Mouse (Mus musculus) liver, embryonic 11.5 days (tissue): ENCODE results near the gene Cox19. TPM values are rescaled to one million over a fixed set of nuclear protein-coding genes. Genes with fewer than 3 reads are reported as not detected.
A peak's percentile ranks its signal among the peaks of the same experiment; 100 is the strongest.

Source experiments
- ATAC-seq: fragments of 200-750 bp; cut with Nextera tagmentation; replicated peaks from 2 replicates; pipeline ENCODE4 v1.8.0; 2017; ENCODE audit warnings: moderate number of reproducible peaks, mild to moderate bottlenecking, moderate TSS enrichment, moderate library complexity; ENCODE audit not compliant: low FRiP score
- DNase-seq: peaks from one replicate; pipeline ENCODE4 v3.0.0-alpha.2; 2017; ENCODE audit warnings: low spot score
- H3K27ac ChIP-seq: fragments of 300-500 bp; sonication (generic); 2 replicates; pipeline ENCODE4 v1.5.1; 2014; ENCODE audit warnings: mild to moderate bottlenecking, low read depth, low read length, control low read depth
- H3K27me3 ChIP-seq: fragments of 300-500 bp; sonication (generic); replicated peaks from 2 replicates; pipeline ENCODE4 v1.6.1; 2014; ENCODE audit warnings: low read length, mixed read lengths; ENCODE audit not compliant: control insufficient read depth, insufficient read depth
- H3K36me3 ChIP-seq: fragments of 300-500 bp; sonication (generic); 2 replicates; pipeline ENCODE4 v1.6.1; 2014; ENCODE audit warnings: mild to moderate bottlenecking, low read length, moderate library complexity, mixed read lengths; ENCODE audit not compliant: control insufficient read depth, insufficient read depth
- H3K4me1 ChIP-seq: fragments of 300-500 bp; sonication (generic); replicated peaks from 2 replicates; pipeline ENCODE4 v1.6.1; 2014; ENCODE audit warnings: low read length, mixed read lengths; ENCODE audit not compliant: control insufficient read depth, insufficient read depth
- H3K4me2 ChIP-seq: fragments of 300-500 bp; sonication (generic); 2 replicates; pipeline ENCODE4 v1.6.1; 2014; ENCODE audit warnings: mild to moderate bottlenecking, control low read depth, moderate library complexity
- H3K4me3 ChIP-seq: fragments of 300-500 bp; sonication (generic); 2 replicates; pipeline ENCODE4 v1.5.1; 2014; ENCODE audit warnings: low read depth, low read length, control low read depth
- H3K9ac ChIP-seq: fragments of 300-500 bp; sonication (generic); 2 replicates; pipeline ENCODE4 v1.6.1; 2014; ENCODE audit warnings: low read depth, low read length, control low read depth
- H3K9me3 ChIP-seq: fragments of 300-500 bp; sonication (generic); 2 replicates; pipeline ENCODE4 v1.6.1; 2016; ENCODE audit warnings: low read length, inconsistent platforms, mixed read lengths; ENCODE audit not compliant: control insufficient read depth
- WGBS: fragments of 180-500 bp; shearing (Covaris S2); extraction: QIAGEN DNeasy Blood & Tissue Kit; methylation state at CpG from one replicate; pipeline ENCODE4 v1.1.7; 2014; 5-methylcytosine and 5-hydroxymethylcytosine counted together
- polyA plus RNA-seq: library from polyadenylated mRNA; unstranded; fragments of >200 nt; fragmentation: Nextera tagmentation; extraction: Ambion mirVana; gene quantifications from 2 replicates; pipeline ENCODE4 v1.2.1, GENCODE M21; 2014

Gene Cox19
- polyA plus RNA-seq, 1 experiment from 2014 or later: 98.1 TPM

GRCm38 (mm10) chr5:139324691-139325394, 26.4 kb downstream of the Cox19 start:
- Histone ChIP-seq H3K36me3 (no peaks in the 10 kb centered on the region), H3K4me3 (peak overlapping the region; percentile 86), H3K4me2 (peak overlapping the region; percentile 99), H3K9me3 (no peaks in the 10 kb centered on the region), H3K27me3 (peaks cover 25% of the 10 kb centered on the region), H3K9ac (peak overlapping the region; percentile 79), H3K4me1 (peaks cover 16% of the 10 kb centered on the region), H3K27ac (peak overlapping the region; percentile 66; the same call in 1 of the 2 replicates)
- DNase-seq: peak; percentile 56
- peak; percentile 25 for ATAC-seq
- WGBS: 2% methylated on average over 61 of the region's 62 CpGs

DNA sequence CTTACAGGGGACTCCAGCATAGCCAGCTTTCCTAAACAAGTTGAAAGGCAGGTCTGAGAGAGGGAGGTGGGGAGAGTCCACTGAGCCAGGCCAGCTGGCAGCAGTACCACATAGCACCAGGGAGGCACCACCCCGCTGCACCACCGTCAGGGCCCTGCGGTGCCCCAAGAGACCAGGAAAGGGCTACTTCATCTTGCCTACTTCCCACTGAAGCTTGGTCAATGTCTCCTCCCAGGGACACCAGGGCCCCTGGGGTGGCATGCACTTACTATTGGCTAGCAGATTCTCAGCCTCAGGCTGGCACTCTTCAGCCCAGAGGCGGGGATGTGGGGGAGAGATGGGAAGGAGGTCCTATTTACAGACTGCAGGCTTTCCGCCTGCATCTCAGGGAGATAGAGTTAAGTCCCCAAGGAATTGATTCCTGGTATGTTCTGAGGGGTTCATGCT, 27.1 kb downstream of the Cox19 start:
- peak overlapping the region; percentile 99 for H3K4me2 ChIP-seq

GRCm38 (mm10) chr5:139323260-139323924, 27.8 kb downstream of the Cox19 start:
- DNase-seq (no peak), ATAC-seq (no peak)
- WGBS: 79% methylated on average over 9 of the region's 9 CpGs
- no peak overlapping the region; the same call in 1 of the 2 replicates for H3K27ac ChIP-seq
- H3K4me1 ChIP-seq: peaks cover 16% of the 10 kb centered on the region
- H3K9me3 ChIP-seq: no peaks in the 10 kb centered on the region
- no peak overlapping the region for H3K4me3 ChIP-seq
- H3K9ac ChIP-seq: no peak overlapping the region
- peak overlapping the region; percentile 99 for H3K4me2 ChIP-seq
- H3K36me3 ChIP-seq: no peaks in the 10 kb centered on the region
- peaks cover 25% of the 10 kb centered on the region for H3K27me3 ChIP-seq

More for the DNA sequence above, 27.1 kb downstream of the Cox19 start:
- H3K9me3 ChIP-seq: no peaks in the 10 kb centered on the region
- peaks cover 25% of the 10 kb centered on the region for H3K27me3 ChIP-seq
- ATAC-seq (no peak), DNase-seq (no peak)
- H3K36me3 ChIP-seq: no peaks in the 10 kb centered on the region
- H3K27ac ChIP-seq: no peak overlapping the region
- peak overlapping the region; percentile 86 for H3K4me3 ChIP-seq
- no peak overlapping the region for H3K9ac ChIP-seq
- H3K4me1 ChIP-seq: peaks cover 16% of the 10 kb centered on the region
- 69% methylated on average over 5 of the region's 5 CpGs for WGBS

DNA sequence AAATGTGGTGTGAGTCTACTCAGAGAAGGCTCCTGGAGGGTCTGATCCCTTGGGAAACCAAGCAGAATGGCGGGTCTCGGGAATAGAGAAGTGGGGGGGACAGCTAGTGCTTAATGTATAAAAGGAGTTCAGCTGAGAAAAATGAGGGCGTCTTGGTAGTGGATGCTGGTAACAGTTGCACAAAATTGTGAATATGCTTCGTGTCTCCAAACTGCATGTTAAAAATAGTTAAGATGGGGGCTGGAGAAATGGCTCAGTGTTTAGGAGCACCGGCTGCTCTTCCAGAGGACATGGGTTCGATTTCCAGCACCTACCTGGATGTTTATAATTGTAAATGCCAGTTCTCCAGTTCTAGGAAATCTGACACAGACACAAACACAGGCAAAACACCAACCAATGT, 29.9 kb downstream of the Cox19 start:
- H3K4me2 ChIP-seq: no peak overlapping the region
- H3K4me1 ChIP-seq: peaks cover 19% of the 10 kb centered on the region
- no peaks in the 10 kb centered on the region for H3K9me3 ChIP-seq
- no peak overlapping the region for H3K4me3 ChIP-seq
- H3K9ac ChIP-seq: no peak overlapping the region
- ATAC-seq (no peak), DNase-seq (no peak)
- no peak overlapping the region for H3K27ac ChIP-seq
- no peaks in the 10 kb centered on the region for H3K36me3 ChIP-seq
- peaks cover 23% of the 10 kb centered on the region for H3K27me3 ChIP-seq
- 82% methylated on average over 6 of the region's 6 CpGs for WGBS

DNA sequence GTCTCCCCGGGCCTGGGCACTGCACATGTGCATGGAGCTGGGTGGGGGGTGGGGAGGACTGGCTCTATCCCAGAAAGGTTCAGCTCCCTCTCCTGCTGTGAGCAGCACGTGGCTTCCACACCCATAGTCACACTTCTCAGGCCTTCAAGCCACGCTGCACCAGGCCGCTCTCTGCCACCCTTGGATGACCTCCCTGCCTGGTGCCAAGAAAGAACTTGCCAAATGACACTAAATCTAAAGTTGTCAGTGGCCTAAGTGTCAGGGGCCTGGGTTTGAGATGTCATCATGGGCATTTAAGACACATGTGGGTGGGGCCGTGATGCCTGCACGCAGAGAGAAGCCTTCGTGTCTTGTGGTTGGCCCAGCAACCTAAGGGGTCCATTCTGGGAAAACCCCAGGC, 30.8 kb downstream of the Cox19 start:
- no peak overlapping the region for H3K9ac ChIP-seq
- no peaks in the 10 kb centered on the region for H3K36me3 ChIP-seq
- no peak overlapping the region for H3K4me2 ChIP-seq
- H3K27ac ChIP-seq: no peak overlapping the region
- WGBS: 82% methylated on average over 7 of the region's 7 CpGs
- H3K9me3 ChIP-seq: no peaks in the 10 kb centered on the region
- H3K27me3 ChIP-seq: peaks cover 19% of the 10 kb centered on the region
- H3K4me3 ChIP-seq: no peak overlapping the region
- DNase-seq (no peak), ATAC-seq (no peak)
- H3K4me1 ChIP-seq: peaks cover 19% of the 10 kb centered on the region

DNA sequence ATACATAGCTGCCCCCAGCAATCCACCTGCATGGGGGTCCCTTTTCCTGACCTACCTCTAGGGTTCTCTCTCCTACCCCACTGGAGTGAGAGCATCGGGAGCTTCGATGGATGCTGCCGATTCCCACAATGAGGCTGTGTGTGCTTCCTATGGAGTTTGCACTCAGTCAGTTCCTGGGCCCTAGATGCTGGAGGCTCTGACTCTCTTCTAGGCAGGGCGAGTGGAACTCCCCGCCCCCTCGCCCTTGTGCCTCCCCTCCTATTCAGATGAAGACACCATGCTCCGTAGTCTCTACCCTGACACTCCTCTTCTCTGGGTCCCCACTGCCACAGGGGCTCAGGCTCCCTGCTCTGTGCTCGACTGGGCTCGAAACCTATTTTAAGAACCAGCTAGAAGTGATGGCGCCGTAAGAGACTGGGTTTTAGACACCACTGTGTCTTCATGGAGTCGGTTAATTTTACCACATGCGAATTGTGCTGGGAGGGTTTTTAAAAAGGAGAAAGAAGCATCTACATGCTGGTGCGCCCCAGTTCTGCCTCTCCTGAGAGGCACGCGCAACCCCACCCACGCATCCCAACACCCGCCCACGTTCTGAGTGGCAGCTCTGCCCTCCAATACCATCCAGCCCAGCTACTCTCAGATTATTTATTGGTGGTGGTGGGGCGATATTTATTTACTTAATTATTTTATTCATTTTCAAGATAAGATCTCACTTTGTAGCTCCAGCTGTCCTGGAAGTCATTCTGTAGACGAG, 33.3 kb downstream of the Cox19 start:
- Histone ChIP-seq H3K27ac (peak overlapping the region; percentile 49), H3K4me2 (no peak overlapping the region), H3K27me3 (no peaks in the 10 kb centered on the region), H3K4me1 (peaks cover 3% of the 10 kb centered on the region; the same call in 1 of the 2 replicates), H3K9me3 (no peaks in the 10 kb centered on the region), H3K36me3 (no peaks in the 10 kb centered on the region), H3K4me3 (no peak overlapping the region), H3K9ac (no peak overlapping the region)
- no peak for DNase-seq
- ATAC-seq: no peak
- WGBS: 74% methylated on average over 21 of the region's 21 CpGs

- Histone ChIP-seq H3K4me2 (no peak overlapping the region), H3K36me3 (no peaks in the 10 kb centered on the region), H3K27me3 (no peaks in the 10 kb centered on the region), H3K9me3 (no peaks in the 10 kb centered on the region), H3K4me3 (no peak overlapping the region), H3K9ac (no peak overlapping the region), H3K4me1 (peaks cover 3% of the 10 kb centered on the region; the same call in 1 of the 2 replicates), H3K27ac (peak overlapping the region; percentile 49; the same call in 1 of the 2 replicates)
- ATAC-seq (peak; percentile 52), DNase-seq (no peak)
- WGBS: 70% methylated on average over 6 of the region's 6 CpGs
Observed at GRCm38 (mm10) chr5:139316982-139317675, 34.1 kb downstream of the Cox19 start.

DNA sequence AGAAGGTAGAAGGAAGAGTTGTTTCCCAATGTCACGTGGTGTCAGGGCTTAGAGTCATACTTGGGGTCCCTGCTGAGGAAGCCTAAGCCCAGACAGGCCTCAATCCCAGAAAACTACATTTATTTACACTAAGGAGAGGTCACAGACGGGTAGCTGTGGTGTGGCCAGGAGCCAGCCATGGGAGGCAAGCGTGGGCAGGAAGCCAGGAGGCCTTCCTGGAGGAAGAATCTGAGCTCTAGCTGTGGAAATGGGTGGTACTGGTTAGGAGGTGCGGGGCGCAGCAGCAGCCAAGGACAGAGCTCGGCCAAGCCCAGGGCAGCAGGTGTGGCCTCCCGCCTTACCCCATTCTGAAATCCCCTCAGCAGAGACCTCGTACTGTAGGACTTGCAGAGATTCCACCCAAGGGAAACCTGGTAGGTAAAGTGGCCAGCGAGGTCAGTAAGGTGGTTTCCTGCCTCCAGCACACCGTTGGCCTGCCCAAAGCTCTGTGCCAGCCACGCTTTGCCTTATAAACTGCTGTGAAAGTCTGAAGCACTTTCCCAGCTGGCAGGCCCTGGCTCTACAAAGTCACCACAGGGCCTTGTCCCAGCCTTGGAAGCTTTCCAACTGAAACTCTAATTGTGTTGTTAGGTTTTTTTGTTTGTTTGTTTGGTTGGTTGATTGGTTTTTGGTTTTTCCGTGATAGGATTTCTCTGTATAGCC, 36.1 kb downstream of the Cox19 start:
- Histone ChIP-seq H3K27ac (no peak overlapping the region), H3K36me3 (no peaks in the 10 kb centered on the region), H3K9ac (no peak overlapping the region), H3K27me3 (no peaks in the 10 kb centered on the region), H3K9me3 (no peaks in the 10 kb centered on the region), H3K4me3 (no peak overlapping the region), H3K4me1 (peaks cover 3% of the 10 kb centered on the region), H3K4me2 (no peak overlapping the region)
- ATAC-seq (no peak), DNase-seq (no peak)
- WGBS: 85% methylated on average over 12 of the region's 12 CpGs
